Mouse (Mus musculus): ENCODE data around the gene Gja3. TPM values are rescaled to one million over a fixed set of nuclear protein-coding genes. Genes with fewer than 3 reads are reported as not detected.

The Gja3 gene
- 5.7 and 6.4 TPM in 2 replicates for polyA plus RNA-seq (2015; fragmentation: Nextera tagmentation; extraction: Ambion mirVana)

- Histone ChIP-seq H3K27me3 (peaks cover 44% of the 10 kb centered on the region), H3K4me1 (peaks cover 23% of the 10 kb centered on the region), H3K9me3 (no peaks in the 10 kb centered on the region), H3K4me3 (peak within 1 kb of the TSS; percentile 60), H3K9ac (peak within 1 kb of the TSS; percentile 64), H3K4me2 (replicated peaks) (peak within 1 kb of the TSS; percentile 95), H3K36me3 (no peaks in the 10 kb centered on the region), H3K27ac (no peak within 1 kb of the TSS)
- ATAC-seq (ENCODE audit: low FRiP score, low read depth) = peak; percentile 67
- under 1% methylated on average over 76 of the region's 79 CpGs for WGBS
Observed at GRCm38 (mm10) chr14:57057563-57058321, at the start of gene Gja3. Gja3 (minus strand) TSS chr14:57058100.

- Histone ChIP-seq H3K9ac (no peak overlapping the region), H3K27me3 (peaks cover 58% of the 10 kb centered on the region), H3K4me3 (no peak overlapping the region), H3K4me1 (peaks cover 21% of the 10 kb centered on the region), H3K9me3 (no peaks in the 10 kb centered on the region), H3K27ac (no peak overlapping the region), H3K4me2 (replicated peaks) (no peak overlapping the region), H3K36me3 (no peaks in the 10 kb centered on the region)
- no peak for ATAC-seq (ENCODE audit: low FRiP score, low read depth)
- 70% methylated on average over 8 of the region's 8 CpGs for WGBS
Observed at GRCm38 (mm10) chr14:57107091-57107490, 49.2 kb upstream of the Gja3 start.

GRCm38 (mm10) chr14:57105721-57106120 is 47.8 kb upstream of the Gja3 start:
- Histone ChIP-seq H3K4me3 (no peak overlapping the region), H3K9ac (no peak overlapping the region), H3K36me3 (no peaks in the 10 kb centered on the region), H3K9me3 (no peaks in the 10 kb centered on the region), H3K27me3 (peaks cover 64% of the 10 kb centered on the region), H3K4me1 (peaks cover 16% of the 10 kb centered on the region), H3K4me2 (replicated peaks) (peak overlapping the region; percentile 100), H3K27ac (no peak overlapping the region)
- WGBS = 57% methylated on average over 11 of the region's 11 CpGs
- ATAC-seq (ENCODE audit: low FRiP score, low read depth) = no peak

- Histone ChIP-seq H3K27ac (no peak overlapping the region), H3K9ac (no peak overlapping the region), H3K4me3 (peak overlapping the region; percentile 61), H3K9me3 (no peaks in the 10 kb centered on the region), H3K27me3 (peaks cover 64% of the 10 kb centered on the region), H3K4me2 (replicated peaks) (peak overlapping the region; percentile 100), H3K36me3 (no peaks in the 10 kb centered on the region), H3K4me1 (peaks cover 16% of the 10 kb centered on the region)
- 13% methylated on average over 14 of the region's 14 CpGs for WGBS
- ATAC-seq (ENCODE audit: low FRiP score, low read depth) = no peak
Observed at GRCm38 (mm10) chr14:57105111-57105510, 47.2 kb upstream of the Gja3 start.

- ATAC-seq (ENCODE audit: low FRiP score, low read depth) = peak; percentile 70
- Histone ChIP-seq H3K9ac (peak within 1 kb of the TSS; percentile 74), H3K27me3 (peaks cover 64% of the 10 kb centered on the region), H3K36me3 (no peaks in the 10 kb centered on the region), H3K4me2 (replicated peaks) (peak within 1 kb of the TSS; percentile 100), H3K27ac (no peak within 1 kb of the TSS), H3K9me3 (no peaks in the 10 kb centered on the region), H3K4me3 (peak within 1 kb of the TSS; percentile 61), H3K4me1 (peaks cover 23% of the 10 kb centered on the region)
- under 1% methylated on average over 100 of the region's 101 CpGs for whole genome bisulfite sequencing
Observed at GRCm38 (mm10) chr14:57104106-57105023, 46.5 kb upstream of the Gja3 start, which contains the start of gene Gjb2. Gjb2 (minus strand) TSS chr14:57104702.

DNA sequence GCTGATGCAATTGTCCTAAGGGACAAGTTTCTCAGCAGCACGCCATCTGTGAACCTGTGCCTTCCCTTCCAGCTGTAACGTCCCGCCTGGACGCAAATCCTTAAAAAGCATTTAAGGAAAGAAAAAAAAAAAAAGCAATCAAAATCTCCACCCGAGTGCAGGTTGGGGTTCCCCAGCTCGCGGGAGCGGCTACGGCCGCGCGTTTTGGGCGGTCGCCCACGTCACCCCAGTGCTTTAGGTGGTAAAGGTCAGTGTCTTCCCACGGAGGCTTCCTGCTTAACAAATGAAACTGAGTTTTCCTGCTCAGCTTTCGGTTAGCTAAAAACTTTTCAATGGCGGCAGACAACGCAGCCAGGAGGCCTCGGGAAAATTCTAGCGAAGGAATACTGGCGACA is 45.8 kb upstream of the Gja3 start:
- peak overlapping the region; percentile 74 for H3K9ac ChIP-seq
- peaks cover 25% of the 10 kb centered on the region for H3K4me1 ChIP-seq
- peaks cover 64% of the 10 kb centered on the region for H3K27me3 ChIP-seq
- H3K4me2 ChIP-seq (replicated peaks) = peak overlapping the region; percentile 100
- ATAC-seq (ENCODE audit: low FRiP score, low read depth) = no peak
- H3K9me3 ChIP-seq = no peaks in the 10 kb centered on the region
- 2% methylated on average over 22 of the region's 22 CpGs for WGBS
- H3K36me3 ChIP-seq = no peaks in the 10 kb centered on the region
- peak overlapping the region; percentile 61 for H3K4me3 ChIP-seq
- H3K27ac ChIP-seq = no peak overlapping the region

DNA sequence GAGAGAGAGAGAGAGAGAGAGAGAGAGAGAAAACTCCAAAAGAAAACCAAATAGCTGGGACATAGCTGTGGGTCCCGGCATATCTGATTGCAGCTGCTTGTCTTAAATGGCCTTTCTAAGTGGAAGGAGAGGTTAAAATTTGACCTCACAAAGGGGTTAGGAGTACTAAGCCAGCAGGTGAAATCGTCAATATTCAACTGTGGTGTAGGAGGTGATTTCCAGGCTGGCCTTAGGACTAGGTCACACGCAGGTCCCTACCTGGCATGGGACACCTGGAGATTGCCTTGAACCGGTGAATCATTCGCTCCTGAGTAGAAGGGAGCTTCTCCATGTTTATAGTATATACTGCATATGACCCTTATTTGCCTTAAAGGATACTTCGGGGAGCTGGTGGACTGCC is 45.2 kb upstream of the Gja3 start:
- WGBS = 55% methylated on average over 6 of the region's 6 CpGs
- Histone ChIP-seq H3K27me3 (peaks cover 64% of the 10 kb centered on the region), H3K4me1 (peaks cover 25% of the 10 kb centered on the region), H3K9me3 (no peaks in the 10 kb centered on the region), H3K27ac (no peak overlapping the region), H3K4me2 (replicated peaks) (peak overlapping the region; percentile 100), H3K36me3 (no peaks in the 10 kb centered on the region), H3K9ac (0 out of 2 replicates have a peak overlapping the region, but pooled peaks have one; percentile 74), H3K4me3 (peak overlapping the region; percentile 61)
- no peak for ATAC-seq (ENCODE audit: low FRiP score, low read depth)

- 0 out of 2 replicates have a peak overlapping the region, but pooled peaks have one; percentile 13 for H3K9ac ChIP-seq
- no peak overlapping the region for H3K27ac ChIP-seq
- no peak for ATAC-seq (ENCODE audit: low FRiP score, low read depth)
- WGBS = 70% methylated on average over 7 of the region's 7 CpGs
- peak overlapping the region; percentile 16 for H3K4me2 ChIP-seq (replicated peaks)
- no peaks in the 10 kb centered on the region for H3K9me3 ChIP-seq
- peaks cover 51% of the 10 kb centered on the region for H3K27me3 ChIP-seq
- peak overlapping the region; percentile 61 for H3K4me3 ChIP-seq
- no peaks in the 10 kb centered on the region for H3K36me3 ChIP-seq
- peaks cover 25% of the 10 kb centered on the region for H3K4me1 ChIP-seq
Observed at GRCm38 (mm10) chr14:57101623-57102022, 43.7 kb upstream of the Gja3 start.

GRCm38 (mm10) chr14:57095855-57096254 is 38.0 kb upstream of the Gja3 start:
- no peak overlapping the region for H3K27ac ChIP-seq
- peaks cover 9% of the 10 kb centered on the region for H3K4me1 ChIP-seq
- H3K4me3 ChIP-seq = no peak overlapping the region
- H3K9ac ChIP-seq = no peak overlapping the region
- ATAC-seq (ENCODE audit: low FRiP score, low read depth) = no peak
- H3K4me2 ChIP-seq (replicated peaks) = no peak overlapping the region
- no peaks in the 10 kb centered on the region for H3K9me3 ChIP-seq
- 69% methylated on average over 4 of the region's 4 CpGs for WGBS
- H3K27me3 ChIP-seq = no peaks in the 10 kb centered on the region
- no peaks in the 10 kb centered on the region for H3K36me3 ChIP-seq

DNA sequence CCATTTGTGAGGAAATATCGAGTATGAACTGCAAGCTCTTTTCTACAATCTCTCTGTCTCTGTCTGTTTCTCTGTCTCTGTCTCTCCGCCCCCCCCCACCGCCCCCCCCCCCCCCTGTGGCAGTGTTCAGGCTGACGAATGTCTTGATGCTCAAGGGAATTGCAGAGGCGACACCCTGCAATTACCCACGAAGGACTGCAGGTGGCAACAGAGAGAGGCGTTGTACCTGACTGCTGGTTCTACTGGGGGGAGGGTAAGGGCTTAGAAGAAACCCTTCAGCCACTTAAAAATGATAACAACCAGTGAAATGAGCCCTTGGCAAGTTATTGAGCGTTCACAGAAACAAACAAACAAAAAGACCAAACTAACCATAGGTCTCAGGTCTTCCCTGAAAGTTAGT is 35.1 kb upstream of the Gja3 start:
- WGBS = 11% methylated on average over 6 of the region's 8 CpGs
- ATAC-seq (ENCODE audit: low FRiP score, low read depth) = no peak

GRCm38 (mm10) chr14:57090001-57090400 is 32.1 kb upstream of the Gja3 start:
- no peak overlapping the region for H3K9ac ChIP-seq
- no peaks in the 10 kb centered on the region for H3K27me3 ChIP-seq
- H3K9me3 ChIP-seq = no peaks in the 10 kb centered on the region
- no peaks in the 10 kb centered on the region for H3K36me3 ChIP-seq
- H3K4me3 ChIP-seq = no peak overlapping the region
- H3K4me2 ChIP-seq (replicated peaks) = no peak overlapping the region
- 68% methylated on average over 2 of the region's 2 CpGs for WGBS
- no peak overlapping the region for H3K27ac ChIP-seq
- no peak for ATAC-seq (ENCODE audit: low FRiP score, low read depth)
- peaks cover 9% of the 10 kb centered on the region; the same call in 1 of the 2 replicates for H3K4me1 ChIP-seq

More for the DNA sequence above, 35.1 kb upstream of the Gja3 start:
- Histone ChIP-seq H3K27me3 (no peaks in the 10 kb centered on the region), H3K36me3 (no peaks in the 10 kb centered on the region), H3K4me3 (no peak overlapping the region), H3K4me1 (no peaks in the 10 kb centered on the region), H3K27ac (no peak overlapping the region), H3K9ac (no peak overlapping the region), H3K4me2 (replicated peaks) (no peak overlapping the region), H3K9me3 (no peaks in the 10 kb centered on the region)

DNA sequence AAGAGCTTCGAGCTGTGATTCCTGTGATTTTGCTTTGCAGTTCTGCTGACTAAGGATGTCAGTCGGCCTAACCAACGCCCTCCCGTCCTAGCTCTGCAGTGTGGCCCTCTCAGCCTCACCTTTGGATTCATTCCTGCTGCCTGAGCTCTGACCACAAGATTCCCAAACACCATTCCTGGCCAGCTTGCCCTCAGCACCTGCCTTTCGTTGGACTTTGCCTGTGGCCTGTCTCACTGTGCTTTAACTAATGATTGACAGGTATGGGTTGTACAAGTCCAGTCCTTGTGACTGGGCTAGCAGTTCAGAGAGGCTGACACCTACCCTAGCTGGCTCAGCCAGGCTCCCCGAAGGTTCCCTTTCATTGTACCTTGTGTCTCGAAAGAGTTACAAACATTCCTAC is 31.2 kb upstream of the Gja3 start:
- no peak overlapping the region for H3K4me2 ChIP-seq (replicated peaks)
- no peaks in the 10 kb centered on the region for H3K27me3 ChIP-seq
- no peak overlapping the region for H3K27ac ChIP-seq
- H3K9ac ChIP-seq = no peak overlapping the region
- no peak for ATAC-seq (ENCODE audit: low FRiP score, low read depth)
- H3K36me3 ChIP-seq = no peaks in the 10 kb centered on the region
- 89% methylated on average over 7 of the region's 7 CpGs for WGBS
- peaks cover 18% of the 10 kb centered on the region for H3K4me1 ChIP-seq
- H3K9me3 ChIP-seq = no peaks in the 10 kb centered on the region
- no peak overlapping the region for H3K4me3 ChIP-seq
